Mouse (Mus musculus) embryonic facial prominence, embryonic 11.5 days (tissue): ENCODE measurements around the gene Arv1. TPM values are rescaled to one million over a fixed set of nuclear protein-coding genes. Genes with fewer than 3 reads are reported as not detected.

ENCODE experiments used
- ATAC-seq: fragments of 200-750 bp; cut with Nextera tagmentation; replicated peaks from 2 replicates; pipeline ENCODE4 v1.8.0; 2017; ENCODE audit warnings: low read depth; ENCODE audit not compliant: insufficient number of reproducible peaks, low FRiP score, low TSS enrichment
- DNase-seq: peaks from one replicate; pipeline ENCODE4 v3.0.0-alpha.2; 2015; ENCODE audit warnings: low spot score
- H3K27ac ChIP-seq: fragments of 300-500 bp; sonication (generic); replicated peaks from 2 replicates; pipeline ENCODE4 v1.5.1; 2014; ENCODE audit warnings: mild to moderate bottlenecking, low read depth, low read length, control low read depth
- H3K27me3 ChIP-seq: fragments of 300-500 bp; sonication (generic); 2 replicates; pipeline ENCODE4 v1.6.1; 2014; ENCODE audit warnings: mild to moderate bottlenecking, low read length, moderate library complexity, mixed read lengths; ENCODE audit not compliant: control insufficient read depth, insufficient read depth
- H3K36me3 ChIP-seq: fragments of 300-500 bp; sonication (generic); replicated peaks from 2 replicates; pipeline ENCODE4 v1.6.1; 2014; ENCODE audit warnings: low read depth, mild to moderate bottlenecking, low read length, moderate library complexity, mixed read lengths; ENCODE audit not compliant: control insufficient read depth, insufficient read depth
- H3K4me1 ChIP-seq: fragments of 300-500 bp; sonication (generic); 2 replicates; pipeline ENCODE4 v1.6.1; 2014; ENCODE audit warnings: low read length, mixed read lengths; ENCODE audit not compliant: control insufficient read depth, insufficient read depth
- H3K4me2 ChIP-seq: fragments of 300-500 bp; sonication (generic); 2 replicates; pipeline ENCODE4 v1.6.1; 2014; ENCODE audit warnings: low read depth, mild to moderate bottlenecking, control low read depth, low read length, moderate library complexity
- H3K4me3 ChIP-seq: fragments of 300-500 bp; sonication (generic); 2 replicates; pipeline ENCODE4 v1.5.1; 2014; ENCODE audit warnings: low read depth, low read length, control low read depth
- H3K9ac ChIP-seq: fragments of 300-500 bp; sonication (generic); replicated peaks from 2 replicates; pipeline ENCODE4 v1.6.1; 2014; ENCODE audit warnings: mild to moderate bottlenecking, control low read depth, low read length
- H3K9me3 ChIP-seq: fragments of 300-500 bp; sonication (generic); replicated peaks from 2 replicates; pipeline ENCODE4 v1.6.1; 2016; ENCODE audit warnings: mild to moderate bottlenecking, low read length, inconsistent platforms, mixed read lengths; ENCODE audit not compliant: control insufficient read depth
- WGBS: fragments of 180-500 bp; shearing (Covaris S2); extraction: QIAGEN DNeasy Blood & Tissue Kit; methylation state at CpG from one replicate; pipeline ENCODE4 v1.1.7; 2014; 5-methylcytosine and 5-hydroxymethylcytosine counted together
- polyA plus RNA-seq: library from polyadenylated mRNA; unstranded; fragments of >200 nt; fragmentation: Nextera tagmentation; extraction: Ambion mirVana; gene quantifications from 2 replicates; pipeline ENCODE4 v1.2.1, GENCODE M21; 2014

Gene Arv1
- polyA plus RNA-seq, 1 experiment from 2014 or later, result 25.7 TPM

DNA sequence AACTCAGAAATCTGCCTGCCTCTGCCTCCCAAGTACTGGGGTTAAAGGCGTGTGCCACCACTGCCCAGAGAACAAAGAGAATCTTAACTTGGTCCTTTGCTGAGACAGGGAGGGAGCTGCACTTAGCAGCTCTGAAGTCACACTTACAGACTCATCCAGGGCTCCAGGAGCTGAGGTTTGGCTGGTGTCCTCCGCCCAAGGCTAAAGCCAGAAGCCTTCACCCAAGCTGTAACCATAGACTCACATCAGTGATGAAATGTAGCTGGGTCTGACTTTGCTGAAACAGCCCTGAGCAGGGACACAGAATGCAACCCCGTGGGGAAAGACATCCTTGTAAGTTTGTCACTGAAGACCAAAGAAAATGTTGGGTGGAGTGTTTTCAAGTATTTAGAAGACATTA lies 60.5 kb downstream of the Arv1 start:
- Histone ChIP-seq H3K9me3 (no peaks in the 10 kb centered on the region), H3K36me3 (no peaks in the 10 kb centered on the region), H3K27me3 (no peaks in the 10 kb centered on the region; the same call in 1 of the 2 replicates), H3K9ac (no peak overlapping the region), H3K4me3 (no peak overlapping the region), H3K4me1 (no peaks in the 10 kb centered on the region), H3K4me2 (no peak overlapping the region), H3K27ac (no peak overlapping the region)
- no peak for ATAC-seq
- 82% methylated on average over 3 of the region's 3 CpGs for WGBS
- DNase-seq, result no peak

GRCm38 (mm10) chr8:124783228-124783627 lies 61.3 kb downstream of the Arv1 start:
- H3K36me3 ChIP-seq, result no peaks in the 10 kb centered on the region
- no peak overlapping the region for H3K4me3 ChIP-seq
- WGBS, result 86% methylated on average over 15 of the region's 15 CpGs
- no peaks in the 10 kb centered on the region for H3K9me3 ChIP-seq
- no peak overlapping the region for H3K9ac ChIP-seq
- DNase-seq (no peak), ATAC-seq (no peak)
- no peak overlapping the region for H3K4me2 ChIP-seq
- no peak overlapping the region for H3K27ac ChIP-seq
- H3K27me3 ChIP-seq, result no peaks in the 10 kb centered on the region; the same call in 1 of the 2 replicates
- H3K4me1 ChIP-seq, result no peaks in the 10 kb centered on the region

Other genes starting within 250 kb of the Arv1 start
- gene Cog2, start 201.4 kb upstream of the Arv1 start, polyA plus RNA-seq, result 37.1 and 38.9 TPM in 2 replicates
- not detected in 2 replicates for gene Agt, start 152.4 kb upstream of the Arv1 start, polyA plus RNA-seq
- gene Capn9, start 146.0 kb upstream of the Arv1 start, polyA plus RNA-seq, result not detected in 2 replicates
- 27.0 and 27.7 TPM in 2 replicates for gene 2310022B05Rik, start 58.8 kb upstream of the Arv1 start, polyA plus RNA-seq
- 52.1 and 55.1 TPM in 2 replicates for gene Ttc13, start 156 bp upstream of the Arv1 start, polyA plus RNA-seq
- gene Fam89a, start 29.7 kb downstream of the Arv1 start, polyA plus RNA-seq, result 6.0 and 6.8 TPM in 2 replicates
- 1.2 and 1.4 TPM in 2 replicates for gene Trim67, start 71.0 kb downstream of the Arv1 start, polyA plus RNA-seq
- gene Gnpat, start 140.9 kb downstream of the Arv1 start, polyA plus RNA-seq, result 117 and 123 TPM in 2 replicates
- 50.9 and 51.9 TPM in 2 replicates for gene 2810004N23Rik, start 141.0 kb downstream of the Arv1 start, polyA plus RNA-seq
- 5.7 and 6.8 TPM in 2 replicates for gene Exoc8, start 175.6 kb downstream of the Arv1 start, polyA plus RNA-seq
- gene Sprtn, start 175.7 kb downstream of the Arv1 start, polyA plus RNA-seq, result 9.4 and 9.8 TPM in 2 replicates
- gene Egln1, start 227.2 kb downstream of the Arv1 start, polyA plus RNA-seq, result 17.3 and 17.8 TPM in 2 replicates